Mouse (Mus musculus) 3134 (cell line): ENCODE data around the gene Trpm3.

Experiments
- DNase-seq: peaks from one replicate; pipeline ENCODE4 v3.0.0-alpha.2; 2011; ENCODE audit warnings: low spot score; ENCODE audit not compliant: insufficient read length; ENCODE audit errors: extremely low read depth

The Trpm3 gene

DNA sequence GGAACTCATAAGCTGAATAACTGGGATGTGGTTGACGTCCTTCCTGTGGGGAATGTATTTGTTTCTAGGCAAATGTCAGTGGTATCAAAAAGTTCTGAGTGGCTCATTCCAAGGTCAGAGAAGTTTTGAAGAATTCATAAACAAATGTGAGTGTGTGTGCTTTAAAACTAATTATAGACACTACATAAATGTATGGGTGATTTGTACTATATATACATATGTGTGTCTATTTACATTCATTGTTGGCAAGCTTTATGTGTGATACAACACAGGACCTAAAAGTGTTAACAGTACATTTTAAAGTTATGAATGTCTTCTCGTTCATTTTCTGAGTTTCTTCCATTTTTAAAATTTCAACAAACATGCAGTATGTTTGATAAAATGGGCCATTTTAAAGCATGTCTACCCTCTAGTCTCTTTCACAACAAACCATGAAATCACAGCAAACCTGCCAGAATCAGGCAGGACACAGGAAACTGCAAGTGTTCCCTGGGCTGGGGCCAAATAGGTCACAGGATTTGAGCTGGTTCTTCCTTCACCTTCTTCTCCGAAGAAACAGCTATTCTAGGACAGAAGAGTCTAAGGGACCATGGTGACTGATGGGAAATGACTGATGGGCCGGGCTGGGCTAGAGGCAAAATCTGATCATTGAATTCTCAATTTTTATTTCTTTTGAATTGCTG is 334.3 kb downstream of the Trpm3 start:
- DNase-seq: no peak

- DNase-seq: no peak
Observed at GRCm38 (mm10) chr19:22478295-22478989, 339.6 kb downstream of the Trpm3 start.

- DNase-seq: no peak
Observed at GRCm38 (mm10) chr19:22503469-22503868, 364.6 kb downstream of the Trpm3 start.

GRCm38 (mm10) chr19:22518508-22518907 is 379.7 kb downstream of the Trpm3 start:
- DNase-seq: no peak

DNA sequence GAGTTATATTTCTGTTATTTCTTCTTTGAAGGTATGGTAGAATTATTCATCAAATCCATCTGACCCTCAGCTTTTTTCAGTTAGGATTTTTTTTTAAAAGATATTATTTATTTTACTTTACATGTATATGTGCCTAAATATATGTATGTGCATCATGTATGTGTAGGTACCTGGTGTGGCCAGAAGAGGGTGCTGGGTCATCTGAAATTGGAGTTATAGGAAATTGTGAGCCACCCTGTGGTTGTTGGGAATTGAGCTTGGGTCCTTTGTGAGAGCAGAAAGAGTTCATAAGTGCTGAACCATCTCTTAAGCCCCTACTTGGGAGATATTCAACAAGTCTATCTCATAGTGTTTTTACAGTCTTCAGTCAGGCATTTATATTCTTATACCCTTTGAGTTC is 389.1 kb downstream of the Trpm3 start:
- no peak for DNase-seq

GRCm38 (mm10) chr19:22542990-22543709 is 404.3 kb downstream of the Trpm3 start:
- no peak for DNase-seq

- no peak for DNase-seq
Observed at GRCm38 (mm10) chr19:22552179-22552578, 413.3 kb downstream of the Trpm3 start.

- DNase-seq: no peak
Observed at GRCm38 (mm10) chr19:22554421-22554941, 415.6 kb downstream of the Trpm3 start.

- no peak for DNase-seq
Observed at GRCm38 (mm10) chr19:22572396-22572795, 433.6 kb downstream of the Trpm3 start.

GRCm38 (mm10) chr19:22572849-22573248 is 434.0 kb downstream of the Trpm3 start:
- no peak for DNase-seq

- DNase-seq: no peak
Observed at GRCm38 (mm10) chr19:22582120-22582745, 443.4 kb downstream of the Trpm3 start.

DNA sequence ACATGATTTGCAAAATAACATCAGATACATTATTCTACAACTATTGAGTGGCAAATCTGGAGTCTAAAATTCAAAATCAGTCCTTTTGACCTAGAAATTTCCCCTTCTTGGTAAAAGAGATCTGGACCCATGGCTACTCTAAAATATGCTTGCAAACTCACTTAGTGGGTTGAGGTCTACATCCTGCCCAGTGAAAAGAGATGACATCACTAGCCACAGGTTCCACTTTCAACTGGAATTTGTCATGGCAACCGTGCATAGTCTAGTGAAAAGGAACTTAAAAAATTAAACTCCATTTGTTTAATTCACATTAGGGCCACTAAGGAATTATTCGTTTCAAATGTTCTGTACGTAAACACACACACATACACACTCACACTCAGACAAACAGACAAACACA is 455.6 kb downstream of the Trpm3 start:
- no peak for DNase-seq

DNA sequence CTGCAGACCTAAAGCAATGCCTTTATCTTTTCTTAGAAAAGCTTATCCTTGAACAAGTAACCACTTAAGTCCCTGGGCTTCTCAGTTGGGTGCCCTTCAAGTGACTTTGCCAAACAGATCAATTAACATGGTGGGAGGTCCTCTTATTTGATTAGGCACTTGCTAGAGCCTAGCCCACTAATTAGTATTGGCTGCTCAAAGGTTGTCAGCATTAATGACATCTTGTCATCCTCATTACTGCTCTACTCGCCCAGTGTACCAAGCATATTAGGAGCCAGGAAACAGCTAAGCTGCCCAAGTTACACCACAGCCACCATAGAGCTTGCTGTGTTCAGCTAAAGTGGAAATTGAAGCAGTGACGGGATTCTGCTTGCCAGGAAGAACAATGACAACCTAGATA is 456.4 kb downstream of the Trpm3 start:
- no peak for DNase-seq

DNA sequence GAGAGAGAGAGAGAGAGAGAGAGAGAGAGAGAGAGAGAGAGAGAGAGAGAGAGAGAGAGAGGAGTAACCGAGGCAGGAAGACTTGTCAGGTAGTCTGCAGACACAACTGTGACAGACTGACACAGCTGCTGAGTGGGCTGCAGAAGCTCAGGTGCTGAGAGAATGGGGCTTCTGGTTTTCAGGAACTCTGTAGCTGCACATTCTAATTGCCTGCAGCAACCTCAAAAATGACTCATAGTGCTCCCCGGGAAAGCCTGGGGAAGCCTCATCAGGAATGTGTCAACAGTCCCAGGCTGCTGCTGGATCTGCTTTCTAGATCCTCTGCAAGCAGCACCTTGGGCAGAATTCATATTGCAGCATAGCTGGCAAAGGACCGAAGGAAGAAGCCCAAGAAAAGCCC is 457.9 kb downstream of the Trpm3 start:
- DNase-seq: no peak

- no peak for DNase-seq
Observed at GRCm38 (mm10) chr19:22604322-22604721, 465.5 kb downstream of the Trpm3 start.

- no peak for DNase-seq
Observed at GRCm38 (mm10) chr19:22607985-22608684, 469.3 kb downstream of the Trpm3 start.

- DNase-seq: no peak
Observed at GRCm38 (mm10) chr19:22611621-22612020, 472.8 kb downstream of the Trpm3 start.

- no peak for DNase-seq
Observed at GRCm38 (mm10) chr19:22615367-22615766, 476.5 kb downstream of the Trpm3 start.

DNA sequence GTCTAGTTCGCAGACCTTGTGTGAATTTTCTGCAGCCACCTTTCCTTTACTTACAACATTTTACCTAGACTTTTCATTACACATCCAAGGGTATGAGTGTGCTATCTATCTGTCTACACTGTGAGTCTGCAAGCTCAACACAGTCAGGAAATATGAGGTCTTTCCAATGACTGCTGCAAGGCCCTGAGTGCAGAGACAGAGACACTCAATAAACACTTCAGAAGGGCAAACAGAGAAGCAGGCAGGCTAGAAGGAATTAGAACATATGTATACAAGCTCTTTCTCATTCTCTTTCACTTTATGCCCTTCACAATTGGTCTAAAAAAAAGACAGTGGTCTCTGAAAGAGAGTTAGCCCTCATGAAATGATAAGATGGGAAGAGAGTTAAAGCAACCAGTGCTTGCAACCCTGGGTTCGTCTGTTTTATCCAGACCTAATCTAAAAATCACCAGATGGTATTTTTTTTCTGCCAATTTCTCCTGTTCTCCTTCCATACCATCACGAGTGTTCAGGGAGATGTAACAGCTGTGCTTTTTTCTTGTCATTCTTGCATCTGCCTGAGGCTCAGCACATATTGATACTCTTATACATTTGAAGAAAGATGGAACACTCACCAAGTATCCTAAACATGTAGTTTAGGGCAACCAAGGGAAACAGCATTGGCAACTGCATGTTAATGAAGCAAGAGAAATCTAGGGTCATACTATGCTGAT is 486.1 kb downstream of the Trpm3 start:
- DNase-seq: no peak

DNA sequence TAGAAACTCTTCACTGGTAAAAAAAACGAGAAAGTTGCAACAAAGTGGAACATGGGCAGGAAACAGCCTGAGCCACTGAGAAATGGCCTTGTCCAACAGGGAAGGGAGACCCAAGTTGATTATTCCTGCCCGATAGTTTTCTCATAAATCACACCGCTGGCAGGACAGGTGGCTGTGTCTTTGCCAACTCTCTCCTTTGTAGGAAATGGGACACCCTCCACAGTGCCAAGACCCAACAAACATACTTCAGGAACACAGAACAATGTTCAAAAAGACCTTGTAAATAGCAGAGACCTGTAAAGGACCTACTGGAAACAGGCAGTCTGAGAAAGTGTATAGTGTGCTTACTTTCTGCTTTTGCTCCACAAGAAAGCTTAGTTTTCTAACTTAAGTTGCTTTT is 490.0 kb downstream of the Trpm3 start:
- no peak for DNase-seq
